Mouse (Mus musculus): Measurements from ENCODE around the gene Nrxn1.

- TF ChIP-seq ELF1 (IDR thresholded peaks at IDR 0.05; ENCODE audit: low read depth, low read length): no peak
- no peak for TF ChIP-seq NELFE (IDR thresholded peaks at IDR 0.05; ENCODE audit: low read depth, low read length)
- TF ChIP-seq CTCF (conservative IDR thresholded peaks at IDR 0.05 in 1 of 2, IDR thresholded peaks at IDR 0.05 in 1 of 2; ENCODE audit: low read depth in 2 of 2, low read length in 2 of 2): no peak
- no peak for TF ChIP-seq POLR2A (IDR thresholded peaks at IDR 0.05; ENCODE audit: low read depth, low read length)
- no peak for TF ChIP-seq JUND (conservative IDR thresholded peaks at IDR 0.05; ENCODE audit: low read depth, low read length)
- TF ChIP-seq EP300 (IDR thresholded peaks at IDR 0.05; ENCODE audit: low read length): no peak
- no peak for TF ChIP-seq ETS1 (conservative IDR thresholded peaks at IDR 0.05; ENCODE audit: low read depth, low read length)
- TF ChIP-seq IRF4 (IDR thresholded peaks at IDR 0.05; ENCODE audit: low read depth, low read length): no peak
Observed at GRCm38 (mm10) chr17:90994247-90994646, 98.6 kb downstream of the Nrxn1 start.
